ENCODE assay signal across 8 mouse cellular contexts in the genomic region with DNA sequence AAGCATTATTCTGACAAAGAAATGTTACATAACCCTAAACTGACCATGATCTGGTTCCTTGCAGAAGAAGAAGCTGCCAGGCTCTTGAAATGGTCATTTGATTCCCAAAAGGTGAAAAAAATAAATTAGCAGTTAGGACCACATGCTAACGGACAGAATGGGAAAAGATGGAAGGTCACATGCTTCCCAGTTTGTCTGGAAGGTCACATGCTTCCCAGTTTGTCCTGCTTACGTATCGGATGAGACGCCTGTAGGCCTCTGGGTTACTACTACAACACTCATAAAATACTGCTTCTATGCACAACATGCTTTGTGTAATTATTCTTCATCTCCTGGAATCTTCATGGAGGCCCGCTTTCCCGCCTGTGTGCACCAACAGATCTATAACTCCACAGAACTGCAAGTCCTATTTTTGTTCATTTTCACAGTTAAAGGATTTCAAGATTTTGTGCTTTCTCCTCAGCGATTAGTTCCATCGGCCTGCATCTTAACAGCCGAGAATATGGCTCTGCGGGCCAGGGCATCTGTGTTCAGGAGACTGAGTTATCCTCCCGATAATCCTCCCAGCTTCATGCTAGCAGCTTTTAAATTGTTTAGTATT. TPM values are rescaled to one million over a fixed set of nuclear protein-coding genes. Genes with fewer than 3 reads are reported as not detected.
A peak's percentile ranks its signal among the peaks of the same experiment; 100 is the strongest.
DNase-seq lines count a peak whose midpoint lies in the region; ATAC-seq and TF ChIP-seq lines count a peak whose summit lies in the region.

No protein-coding gene starts in this region.

- peaks cover 23% of the 10 kb centered on the region for H3K36me3 ChIP-seq in E14TG2a.4 (ENCODE audit: insufficient read depth, low read length)
- no peaks in the 10 kb centered on the region for H3K36me3 ChIP-seq in embryonic facial prominence, embryonic 14.5 days (ENCODE audit: control insufficient read depth, insufficient read depth, low read length)
- no peaks in the 10 kb centered on the region for H3K36me3 ChIP-seq in hindbrain, postnatal 0 days (ENCODE audit: insufficient read depth, low read length)
- peaks cover 7% of the 10 kb centered on the region; the same call in 1 of the 2 replicates for H3K36me3 ChIP-seq in midbrain, embryonic 10.5 days

- peak; percentile 7 to 8 for DNase-seq in frontal cortex, postnatal 25 days (ENCODE audit: low spot score in 2 of 2)
- no peak for DNase-seq in frontal cortex, adult 2 months (ENCODE audit: extremely low spot score in 1 of 2, low spot score in 1 of 2)
- peak; percentile 24 for DNase-seq in embryonic facial prominence, embryonic 14.5 days (ENCODE audit: low spot score)
- DNase-seq in hindbrain, postnatal 0 days (ENCODE audit: low spot score), result peak; percentile 38
- DNase-seq in midbrain, embryonic 10.5 days (ENCODE audit: low spot score), result peak; percentile 47
- no peak for DNase-seq in urinary bladder, postnatal 25 days (ENCODE audit: low spot score)
- DNase-seq in adrenal gland, adult 8-10 months, result no peak

- no peak for ATAC-seq in embryonic facial prominence, embryonic 14.5 days (ENCODE audit: low read depth)
- ATAC-seq in hindbrain, postnatal 0 days, result no peak

- H3K4me2 ChIP-seq in embryonic facial prominence, embryonic 14.5 days (ENCODE audit: low read depth, low read length), result peak overlapping the region; percentile 76
- H3K4me2 ChIP-seq in hindbrain, postnatal 0 days (ENCODE audit: low read depth, low read length), result peak overlapping the region; percentile 81

- H3K9ac ChIP-seq in embryonic facial prominence, embryonic 14.5 days (ENCODE audit: low read depth, low read length), result peak overlapping the region; percentile 73
- peak overlapping the region; percentile 86 for H3K9ac ChIP-seq in hindbrain, postnatal 0 days (replicated peaks; ENCODE audit: low read length)

- H3K27ac ChIP-seq in embryonic facial prominence, embryonic 14.5 days (replicated peaks; ENCODE audit: low read depth, low read length), result peak overlapping the region; percentile 99
- H3K27ac ChIP-seq in hindbrain, postnatal 0 days, result peak overlapping the region; percentile 99
- peak overlapping the region; percentile 96 for H3K27ac ChIP-seq in midbrain, embryonic 10.5 days (replicated peaks)

- peak overlapping the region; percentile 81 for H3K4me3 ChIP-seq in E14TG2a.4 (replicated peaks; ENCODE audit: low read length)
- peak overlapping the region; percentile 63 for H3K4me3 ChIP-seq in embryonic facial prominence, embryonic 14.5 days (ENCODE audit: low read depth, low read length)
- H3K4me3 ChIP-seq in hindbrain, postnatal 0 days (ENCODE audit: low read length), result peak overlapping the region; percentile 78
- H3K4me3 ChIP-seq in midbrain, embryonic 10.5 days, result peak overlapping the region; percentile 80

- H3K27me3 ChIP-seq in E14TG2a.4 (ENCODE audit: insufficient read depth, low read length), result no peaks in the 10 kb centered on the region
- no peaks in the 10 kb centered on the region for H3K27me3 ChIP-seq in embryonic facial prominence, embryonic 14.5 days (replicated peaks; ENCODE audit: control insufficient read depth, insufficient read depth, low read length)
- no peaks in the 10 kb centered on the region for H3K27me3 ChIP-seq in hindbrain, postnatal 0 days (ENCODE audit: insufficient read depth, low read length)
- no peaks in the 10 kb centered on the region for H3K27me3 ChIP-seq in midbrain, embryonic 10.5 days (ENCODE audit: low read depth, poor library complexity, severe bottlenecking)

- 24% methylated on average over 11 of the region's 11 CpGs for WGBS in embryonic facial prominence, embryonic 14.5 days
- WGBS in hindbrain, postnatal 0 days, result 25% methylated on average over 11 of the region's 11 CpGs
- WGBS in midbrain, embryonic 10.5 days, result 50% methylated on average over 11 of the region's 11 CpGs

- TF ChIP-seq CTCF in E14TG2a.4 (conservative IDR thresholded peaks at IDR 0.05; ENCODE audit: low read length), result no peak
- TF ChIP-seq CTCF in hindbrain, postnatal 0 days (IDR thresholded peaks at IDR 0.05; ENCODE audit: low read depth), result no peak

- H3K9me3 ChIP-seq in E14TG2a.4 (ENCODE audit: low read length), result no peaks in the 10 kb centered on the region
- no peaks in the 10 kb centered on the region for H3K9me3 ChIP-seq in embryonic facial prominence, embryonic 14.5 days (ENCODE audit: control insufficient read depth, low read length)
- no peaks in the 10 kb centered on the region for H3K9me3 ChIP-seq in hindbrain, postnatal 0 days (ENCODE audit: low read length)
- H3K9me3 ChIP-seq in midbrain, embryonic 10.5 days (replicated peaks), result no peaks in the 10 kb centered on the region

- peaks cover 51% of the 10 kb centered on the region for H3K4me1 ChIP-seq in E14TG2a.4 (replicated peaks; ENCODE audit: low read depth, low read length)
- H3K4me1 ChIP-seq in embryonic facial prominence, embryonic 14.5 days (ENCODE audit: control insufficient read depth, insufficient read depth, low read length), result peaks cover 36% of the 10 kb centered on the region
- H3K4me1 ChIP-seq in hindbrain, postnatal 0 days (ENCODE audit: insufficient read depth, low read length), result peaks cover 26% of the 10 kb centered on the region
- H3K4me1 ChIP-seq in midbrain, embryonic 10.5 days, result peaks cover 49% of the 10 kb centered on the region

RNA-seq across cellular contexts. Expression of a gene that starts 1.1 kb away (rescaled TPM):
- 19.2 and 19.6 TPM in 2 replicates for polyA plus RNA-seq in frontal cortex, adult 2 months (2012; rRNA removed)
- 27.2 and 31.2 TPM in 2 replicates for polyA plus RNA-seq in embryonic facial prominence, embryonic 14.5 days (2014; fragmentation: Nextera tagmentation; extraction: Ambion mirVana)
- total RNA-seq in hindbrain, postnatal 0 days (2014; rRNA removed), result 11.1 and 13.1 TPM in 2 replicates
- polyA plus RNA-seq in hindbrain, postnatal 0 days (2015; fragmentation: Nextera tagmentation; extraction: Ambion mirVana), result 21.4 and 21.7 TPM in 2 replicates
- polyA plus RNA-seq in midbrain, embryonic 10.5 days (2016; fragmentation: Nextera tagmentation; extraction: Ambion mirVana), result 39.0 and 42.1 TPM in 2 replicates
- total RNA-seq in adrenal gland, adult 8-10 months (2022), result 10 to 100 TPM; 21.8 to 30.1 (median 25.7) TPM

RNA-seq across cellular contexts. Expression of a gene that starts 36.1 kb away (rescaled TPM):
- polyA plus RNA-seq in frontal cortex, adult 2 months (2012; rRNA removed), result 502 and 559 TPM in 2 replicates
- polyA plus RNA-seq in embryonic facial prominence, embryonic 14.5 days (2014; fragmentation: Nextera tagmentation; extraction: Ambion mirVana), result 2,156 and 2,321 TPM in 2 replicates
- total RNA-seq in hindbrain, postnatal 0 days (2014; rRNA removed), result 1,143 and 1,334 TPM in 2 replicates
- polyA plus RNA-seq in hindbrain, postnatal 0 days (2015; fragmentation: Nextera tagmentation; extraction: Ambion mirVana), result 1,977 and 1,992 TPM in 2 replicates
- 2,611 and 2,764 TPM in 2 replicates for polyA plus RNA-seq in midbrain, embryonic 10.5 days (2016; fragmentation: Nextera tagmentation; extraction: Ambion mirVana)
- total RNA-seq in adrenal gland, adult 8-10 months (2022), result 100 to 1,000 TPM; 575 to 749 (median 648) TPM

RNA-seq across cellular contexts. Expression of a gene that starts 43.1 kb away (rescaled TPM):
- 0.69 and 1.8 TPM in 2 replicates for polyA plus RNA-seq in frontal cortex, adult 2 months (2012; rRNA removed)
- 0.25 TPM in 1 of 2 replicates, not detected in the other for polyA plus RNA-seq in embryonic facial prominence, embryonic 14.5 days (2014; fragmentation: Nextera tagmentation; extraction: Ambion mirVana)
- 11.3 and 15.3 TPM in 2 replicates for total RNA-seq in hindbrain, postnatal 0 days (2014; rRNA removed)
- polyA plus RNA-seq in hindbrain, postnatal 0 days (2015; fragmentation: Nextera tagmentation; extraction: Ambion mirVana), result 6.8 and 7.1 TPM in 2 replicates
- not detected in 2 replicates for polyA plus RNA-seq in midbrain, embryonic 10.5 days (2016; fragmentation: Nextera tagmentation; extraction: Ambion mirVana)
- 1 to 10 TPM; 1.1 to 3.0 (median 1.4) TPM for total RNA-seq in adrenal gland, adult 8-10 months (2022)

RNA-seq across cellular contexts. Expression of a gene that starts 54.3 kb away (rescaled TPM):
- 35.6 and 39.2 TPM in 2 replicates for polyA plus RNA-seq in frontal cortex, adult 2 months (2012; rRNA removed)
- 77.6 and 92.2 TPM in 2 replicates for polyA plus RNA-seq in embryonic facial prominence, embryonic 14.5 days (2014; fragmentation: Nextera tagmentation; extraction: Ambion mirVana)
- total RNA-seq in hindbrain, postnatal 0 days (2014; rRNA removed), result 70.2 and 76.1 TPM in 2 replicates
- polyA plus RNA-seq in hindbrain, postnatal 0 days (2015; fragmentation: Nextera tagmentation; extraction: Ambion mirVana), result 63.4 and 64.7 TPM in 2 replicates
- 134 and 144 TPM in 2 replicates for polyA plus RNA-seq in midbrain, embryonic 10.5 days (2016; fragmentation: Nextera tagmentation; extraction: Ambion mirVana)
- 10 to 100 TPM; 46.5 to 54.7 (median 50.7) TPM for total RNA-seq in adrenal gland, adult 8-10 months (2022)

Comparison
In these comparisons a context has a peak if more than half of its experiments do, and no peak if none do; other contexts are left out.
1. DNase-seq: peak in frontal cortex, postnatal 25 days (2 of 2), embryonic facial prominence, embryonic 14.5 days (single experiment), hindbrain, postnatal 0 days (single experiment) and midbrain, embryonic 10.5 days (single experiment); none in frontal cortex, adult 2 months (0 of 2), urinary bladder, postnatal 25 days (single experiment) and adrenal gland, adult 8-10 months (single experiment).
2. Peak in every context shown above with its lines, with median percentiles within 50 percentile points of each other: H3K4me3 ChIP-seq and H3K27ac ChIP-seq.